8 mouse cellular contexts compared by ENCODE assay signal in genomic region chr8:79711064-79711961, GRCm38 (mm10). TPM values are rescaled to one million over a fixed set of nuclear protein-coding genes. Genes with fewer than 3 reads are reported as not detected.
DNase-seq lines count a peak whose midpoint lies in the region; ATAC-seq and TF ChIP-seq lines count a peak whose summit lies in the region.

Gene Abce1, minus strand, starts transcription at chr8:79711740.
Gene Anapc10, plus strand, starts transcription at chr8:79711820.

- no peak for TF ChIP-seq CTCF in gastrocnemius, adult 2 months (IDR thresholded peaks at IDR 0.05)
- peak; percentile 6; the same call in 1 of the 2 replicates for TF ChIP-seq CTCF in hindbrain, postnatal 0 days (IDR thresholded peaks at IDR 0.05; ENCODE audit: low read depth)
- TF ChIP-seq CTCF in left cerebral cortex, adult 2 months (IDR thresholded peaks at IDR 0.05) = no peak

- 0% methylated on average over 71 of the region's 73 CpGs for WGBS in hindbrain, postnatal 0 days

- peak; percentile 100 for DNase-seq in ZHBTc4 (ENCODE audit: low read depth, low spot score)
- peak; percentile 99 for DNase-seq in gastrocnemius, adult 2 months
- DNase-seq in hindbrain, postnatal 0 days (ENCODE audit: low spot score) = peak; percentile 100
- peak; percentile 98 to 99 for DNase-seq in left cerebral cortex, adult 2 months (ENCODE audit: extremely low spot score in 1 of 2, low spot score in 2 of 2)
- DNase-seq in right cerebral cortex, adult 2 months (ENCODE audit: low spot score in 2 of 2) = peak; percentile 99
- DNase-seq in urinary bladder, postnatal 14 days (ENCODE audit: low spot score) = peak; percentile 99

- H3K4me3 ChIP-seq in gastrocnemius, adult 2 months = peak within 1 kb of the TSS; percentile 85
- H3K4me3 ChIP-seq in hindbrain, postnatal 0 days (ENCODE audit: low read length) = peak within 1 kb of the TSS; percentile 95
- H3K4me3 ChIP-seq in left cerebral cortex, adult 2 months = peak within 1 kb of the TSS; percentile 98

- peaks cover 6% of the 10 kb centered on the region for H3K36me3 ChIP-seq in hindbrain, postnatal 0 days (ENCODE audit: insufficient read depth, low read length)

- peak within 1 kb of the TSS; percentile 90 for H3K27ac ChIP-seq in gastrocnemius, adult 2 months
- H3K27ac ChIP-seq in hindbrain, postnatal 0 days = peak within 1 kb of the TSS; percentile 95
- H3K27ac ChIP-seq in left cerebral cortex, adult 2 months = peak within 1 kb of the TSS; percentile 84

- peaks cover 4% of the 10 kb centered on the region; the same call in 1 of the 2 replicates for H3K4me1 ChIP-seq in hindbrain, postnatal 0 days (ENCODE audit: insufficient read depth, low read length)

- no peaks in the 10 kb centered on the region for H3K9me3 ChIP-seq in hindbrain, postnatal 0 days (ENCODE audit: low read length)

- peak; percentile 96 for ATAC-seq in common myeloid progenitor, adult 5-6 weeks (replicated peaks; ENCODE audit: low read depth, poor library complexity, severe bottlenecking)
- ATAC-seq in hindbrain, postnatal 0 days = peak; percentile 98
- peak; percentile 96 for ATAC-seq in megakaryocyte, adult 5-6 weeks (ENCODE audit: poor library complexity, severe bottlenecking)

- intact Hi-C loops in gastrocnemius, adult 2 months (cut with DNase I) = loop anchor here (2.0 kb wide), 1 partner anchor 415 kb away; no protein-coding TSS in a partner anchor
- intact Hi-C loops in left cerebral cortex, adult 2 months (cut with DNase I) = loop anchor here (1.0 to 10.0 kb wide), 2 partner anchors 72 to 1303 kb away; partner anchors contain the start of genes Otud4 and Usp38

- H3K27me3 ChIP-seq in hindbrain, postnatal 0 days (ENCODE audit: insufficient read depth, low read length) = no peaks in the 10 kb centered on the region

- H3K4me2 ChIP-seq in hindbrain, postnatal 0 days (ENCODE audit: low read depth, low read length) = peak within 1 kb of the TSS; percentile 83

- peak within 1 kb of the TSS; percentile 80 for H3K9ac ChIP-seq in hindbrain, postnatal 0 days (replicated peaks; ENCODE audit: low read length)

RNA-seq across cellular contexts. Expression of gene Abce1, which starts in this region (rescaled TPM):
- total RNA-seq in common myeloid progenitor, adult 5-6 weeks (2017) = 275 and 301 TPM in 2 replicates
- 10 to 100 TPM; 48.6 to 52.0 TPM for total RNA-seq in gastrocnemius, adult 2 months (2021)
- 78.5 and 83.5 TPM in 2 replicates for total RNA-seq in hindbrain, postnatal 0 days (2014; rRNA removed)
- 61.3 and 61.5 TPM in 2 replicates for polyA plus RNA-seq in hindbrain, postnatal 0 days (2015; fragmentation: Nextera tagmentation; extraction: Ambion mirVana)
- 10 to 100 TPM; 65.0 to 66.9 TPM for total RNA-seq in left cerebral cortex, adult 2 months (2021)
- 77.7 and 78.2 TPM in 2 replicates for total RNA-seq in megakaryocyte, adult 5-6 weeks (2015)
- 83.3 and 96.4 TPM in 2 replicates for total RNA-seq in megakaryocyte, adult 5-6 weeks (2017)

RNA-seq across cellular contexts. Expression of gene Anapc10, which starts in this region (rescaled TPM):
- total RNA-seq in common myeloid progenitor, adult 5-6 weeks (2017) = 10.2 and 13.6 TPM in 2 replicates
- total RNA-seq in gastrocnemius, adult 2 months (2021) = 1 to 10 TPM; 3.6 to 6.2 TPM
- 4.6 and 5.4 TPM in 2 replicates for total RNA-seq in hindbrain, postnatal 0 days (2014; rRNA removed)
- 40.7 and 43.3 TPM in 2 replicates for polyA plus RNA-seq in hindbrain, postnatal 0 days (2015; fragmentation: Nextera tagmentation; extraction: Ambion mirVana)
- total RNA-seq in left cerebral cortex, adult 2 months (2021) = 1 to 10 TPM; 7.0 to 7.2 TPM
- 20.1 and 20.5 TPM in 2 replicates for total RNA-seq in megakaryocyte, adult 5-6 weeks (2015)
- 8.0 and 8.7 TPM in 2 replicates for total RNA-seq in megakaryocyte, adult 5-6 weeks (2017)

Comparison
In these comparisons a context has a peak if more than half of its experiments do, and no peak if none do; other contexts are left out.
1. Peak in every context shown above with its lines: DNase-seq, ATAC-seq, H3K4me3 ChIP-seq and H3K27ac ChIP-seq.